Mouse (Mus musculus): ENCODE results near the gene Rapgef6. TPM values are rescaled to one million over a fixed set of nuclear protein-coding genes. Genes with fewer than 3 reads are reported as not detected.

Gene Rapgef6
- total RNA-seq, 1 experiment from 2014 or later = 75.1 TPM

- ATAC-seq (replicated peaks; ENCODE audit: insufficient number of reproducible peaks, low FRiP score, low TSS enrichment, poor library complexity, severe bottlenecking) = no peak
Observed at GRCm38 (mm10) chr11:54722057-54722456, 199.4 kb downstream of the Rapgef6 start.

DNA sequence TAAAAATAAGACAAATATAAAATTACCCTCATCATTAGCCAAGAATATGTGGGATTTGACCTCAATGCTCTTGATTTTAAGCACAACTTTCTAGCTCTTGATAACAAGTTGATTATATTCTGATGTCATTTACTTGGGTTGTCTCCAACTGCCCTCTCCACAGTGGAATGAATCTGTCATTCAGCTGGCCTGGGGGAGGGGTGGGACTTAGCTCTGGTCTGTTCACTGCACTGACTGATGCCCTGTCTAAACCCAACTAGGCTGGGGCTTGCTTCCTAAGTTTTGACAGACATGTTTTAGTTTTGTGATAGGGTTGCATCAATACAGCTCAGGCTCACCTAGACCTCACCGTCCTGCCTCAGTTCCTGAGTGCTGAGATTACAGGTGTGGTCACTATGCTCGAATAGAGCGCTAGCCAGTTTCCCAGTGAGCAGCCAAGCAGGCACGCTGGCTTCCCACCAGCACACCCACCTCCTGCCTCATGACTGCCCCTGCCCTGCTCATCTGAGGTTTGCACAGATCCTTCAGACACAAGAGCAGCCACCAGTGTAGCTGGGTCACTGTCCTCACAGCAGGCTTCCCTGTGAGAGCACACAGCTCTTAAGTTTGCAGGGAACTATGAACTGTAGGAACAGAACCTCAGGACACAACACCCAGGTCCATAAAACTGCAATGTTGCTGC is 201.8 kb downstream of the Rapgef6 start:
- ATAC-seq (replicated peaks; ENCODE audit: insufficient number of reproducible peaks, low FRiP score, low TSS enrichment, poor library complexity, severe bottlenecking) = no peak

GRCm38 (mm10) chr11:54726571-54727062 is 204.0 kb downstream of the Rapgef6 start:
- ATAC-seq (replicated peaks; ENCODE audit: insufficient number of reproducible peaks, low FRiP score, low TSS enrichment, poor library complexity, severe bottlenecking) = no peak

DNA sequence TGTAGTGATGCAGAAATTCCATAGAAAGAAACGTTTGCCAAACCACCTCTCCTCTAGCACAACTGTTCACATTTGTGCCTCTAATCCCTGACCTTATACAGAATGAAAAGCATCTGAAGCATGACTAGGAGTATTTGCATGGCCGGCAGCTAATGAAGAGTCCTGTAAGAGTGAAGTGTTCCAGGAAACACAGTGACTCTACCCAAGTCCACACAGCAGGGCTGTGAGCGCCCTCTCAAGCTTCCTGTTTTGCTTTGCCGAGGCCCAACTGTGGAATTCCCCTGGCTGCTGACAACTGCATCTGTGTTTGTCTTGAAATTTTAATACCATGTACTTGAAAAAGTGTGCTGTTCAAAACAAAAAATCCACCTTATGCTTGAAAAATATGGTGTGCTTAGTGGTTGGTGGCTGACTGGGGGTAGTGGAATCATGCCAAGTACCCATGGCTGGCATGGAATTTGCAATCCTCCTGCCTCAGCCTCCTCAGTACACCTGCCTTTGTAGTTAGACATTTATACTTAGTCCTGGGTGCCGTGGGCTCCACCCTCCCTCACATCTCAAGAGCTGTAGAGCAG is 204.8 kb downstream of the Rapgef6 start:
- ATAC-seq (replicated peaks; ENCODE audit: insufficient number of reproducible peaks, low FRiP score, low TSS enrichment, poor library complexity, severe bottlenecking) = peak; percentile 77

GRCm38 (mm10) chr11:54728371-54728770 is 205.7 kb downstream of the Rapgef6 start:
- ATAC-seq (replicated peaks; ENCODE audit: insufficient number of reproducible peaks, low FRiP score, low TSS enrichment, poor library complexity, severe bottlenecking) = no peak

DNA sequence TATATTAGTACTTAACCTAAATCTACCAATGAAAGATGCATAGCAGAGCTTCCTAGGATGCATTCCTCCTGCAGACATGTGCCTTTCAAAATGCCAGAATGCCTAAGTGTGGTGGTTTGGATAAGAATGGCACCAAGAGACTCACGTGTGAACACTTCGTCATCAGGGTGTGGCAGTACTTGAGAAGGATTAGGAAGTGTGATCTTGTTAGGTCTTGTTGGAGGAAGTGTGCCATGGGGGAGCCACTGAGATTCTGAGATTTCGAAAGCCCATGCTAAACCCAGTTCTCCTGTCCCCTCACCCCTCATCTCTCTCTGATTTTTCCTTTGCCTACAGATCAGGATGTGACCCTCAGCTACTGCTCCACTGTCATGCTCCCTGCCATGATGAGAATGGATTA is 206.7 kb downstream of the Rapgef6 start:
- ATAC-seq (replicated peaks; ENCODE audit: insufficient number of reproducible peaks, low FRiP score, low TSS enrichment, poor library complexity, severe bottlenecking) = peak; percentile 81

GRCm38 (mm10) chr11:54730931-54731330 is 208.3 kb downstream of the Rapgef6 start:
- no peak for ATAC-seq (replicated peaks; ENCODE audit: insufficient number of reproducible peaks, low FRiP score, low TSS enrichment, poor library complexity, severe bottlenecking)

GRCm38 (mm10) chr11:54731367-54731766 is 208.7 kb downstream of the Rapgef6 start:
- ATAC-seq (replicated peaks; ENCODE audit: insufficient number of reproducible peaks, low FRiP score, low TSS enrichment, poor library complexity, severe bottlenecking) = no peak

DNA sequence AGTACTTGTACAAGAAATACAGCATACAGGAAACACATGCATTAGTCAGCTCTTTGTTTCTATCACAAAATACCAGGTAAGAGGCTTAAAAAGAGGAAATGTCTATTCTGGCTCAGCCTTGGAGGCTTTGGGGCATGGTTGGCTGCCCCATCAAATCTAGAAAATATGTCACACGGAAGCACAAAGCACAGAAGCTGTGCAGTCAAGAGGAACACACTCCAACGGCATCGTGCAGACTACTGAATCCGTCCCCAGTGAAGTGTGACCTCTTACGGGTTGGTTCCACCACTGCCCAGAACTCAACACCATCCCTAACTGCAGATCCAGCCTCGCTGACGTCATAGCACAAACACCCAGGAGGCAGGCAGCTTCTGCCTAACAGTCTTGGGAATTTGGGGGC is 210.9 kb downstream of the Rapgef6 start:
- ATAC-seq (replicated peaks; ENCODE audit: insufficient number of reproducible peaks, low FRiP score, low TSS enrichment, poor library complexity, severe bottlenecking) = peak; percentile 34

- ATAC-seq (replicated peaks; ENCODE audit: insufficient number of reproducible peaks, low FRiP score, low TSS enrichment, poor library complexity, severe bottlenecking) = no peak
Observed at GRCm38 (mm10) chr11:54735114-54735513, 212.5 kb downstream of the Rapgef6 start.

DNA sequence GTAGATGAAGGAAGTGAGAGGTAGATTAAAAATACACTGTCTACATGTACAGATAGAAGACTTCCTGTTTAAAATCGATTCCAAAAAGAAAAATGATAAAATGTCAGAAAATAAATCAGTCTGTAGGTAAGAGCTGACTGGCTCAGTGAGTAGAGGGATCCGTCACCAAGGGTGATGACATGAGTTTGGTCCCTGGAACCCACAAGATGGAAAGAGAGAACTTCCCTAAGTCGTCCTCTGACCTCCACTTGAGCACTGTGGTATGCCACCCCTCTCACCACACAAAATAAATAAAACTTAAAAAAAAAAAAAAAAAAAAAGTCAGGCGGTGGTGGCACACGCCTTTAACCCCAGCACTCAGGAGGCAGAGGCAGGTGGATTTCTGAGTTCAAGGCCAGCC is 214.3 kb downstream of the Rapgef6 start:
- ATAC-seq (replicated peaks; ENCODE audit: insufficient number of reproducible peaks, low FRiP score, low TSS enrichment, poor library complexity, severe bottlenecking) = no peak; the same call in 1 of the 2 replicates

- ATAC-seq (replicated peaks; ENCODE audit: insufficient number of reproducible peaks, low FRiP score, low TSS enrichment, poor library complexity, severe bottlenecking) = no peak
Observed at GRCm38 (mm10) chr11:54739012-54739750, 216.5 kb downstream of the Rapgef6 start.

GRCm38 (mm10) chr11:54741330-54741729 is 218.7 kb downstream of the Rapgef6 start:
- ATAC-seq (replicated peaks; ENCODE audit: insufficient number of reproducible peaks, low FRiP score, low TSS enrichment, poor library complexity, severe bottlenecking) = no peak

- ATAC-seq (replicated peaks; ENCODE audit: insufficient number of reproducible peaks, low FRiP score, low TSS enrichment, poor library complexity, severe bottlenecking) = no peak
Observed at GRCm38 (mm10) chr11:54744231-54744630, 221.6 kb downstream of the Rapgef6 start.

Other genes starting within 250 kb of the Rapgef6 start
- gene Acsl6, start 219.0 kb upstream of the Rapgef6 start, total RNA-seq (2017) = 2.0 TPM in 1 of 3 replicates, not detected in the others
- gene Meikin, start 152.2 kb upstream of the Rapgef6 start, total RNA-seq (2017) = not detected in 3 replicates
- gene Fnip1, start 84.6 kb upstream of the Rapgef6 start, total RNA-seq (2017) = 32.3 to 40.4 TPM (median 34.4 TPM) in 3 replicates

All from monocyte, adult 5-6 weeks (primary cell).